Mouse (Mus musculus) kidney, embryonic 15.5 days (tissue): ENCODE data around the gene Cept1. TPM values are rescaled to one million over a fixed set of nuclear protein-coding genes. Genes with fewer than 3 reads are reported as not detected.
"Not testable (repeated sequence)": the region's sequence is repeated elsewhere in the genome, so short reads cannot be mapped to it uniquely, and the experiment has no call there.

ENCODE experiments used
- ATAC-seq: fragments of 200-750 bp; cut with Nextera tagmentation; replicated peaks from 2 replicates; pipeline ENCODE4 v1.8.0; 2017; ENCODE audit warnings: moderate TSS enrichment; ENCODE audit not compliant: low FRiP score
- H3K27ac ChIP-seq: fragments of 300-500 bp; sonication (generic); 2 replicates; pipeline ENCODE4 v1.5.1; 2015; ENCODE audit warnings: mild to moderate bottlenecking, inconsistent platforms
- H3K27me3 ChIP-seq: fragments of 300-500 bp; sonication (generic); 2 replicates; pipeline ENCODE4 v1.6.1; 2015; ENCODE audit warnings: inconsistent platforms
- H3K36me3 ChIP-seq: fragments of 300-500 bp; sonication (generic); 2 replicates; pipeline ENCODE4 v1.6.1; 2015; ENCODE audit warnings: inconsistent platforms
- H3K4me1 ChIP-seq: fragments of 300-500 bp; sonication (generic); 2 replicates; pipeline ENCODE4 v1.6.1; 2015; ENCODE audit warnings: inconsistent platforms
- H3K4me2 ChIP-seq: fragments of 300-500 bp; sonication (generic); 2 replicates; pipeline ENCODE4 v1.6.1; 2015; ENCODE audit warnings: moderate library complexity, mild to moderate bottlenecking, inconsistent platforms
- H3K4me3 ChIP-seq: fragments of 300-500 bp; sonication (generic); replicated peaks from 2 replicates; pipeline ENCODE4 v1.5.1; 2015; ENCODE audit warnings: mild to moderate bottlenecking, inconsistent platforms
- H3K9ac ChIP-seq: fragments of 300-500 bp; sonication (generic); 2 replicates; pipeline ENCODE4 v1.6.1; 2015; ENCODE audit warnings: mild to moderate bottlenecking, inconsistent platforms
- H3K9me3 ChIP-seq: fragments of 300-500 bp; sonication (generic); replicated peaks from 2 replicates; pipeline ENCODE4 v1.6.1; 2016; ENCODE audit warnings: inconsistent platforms
- WGBS: fragments of 180-500 bp; shearing (Covaris S2); methylation state at CpG from one replicate; pipeline ENCODE4 v1.1.7; 2015; ENCODE audit warnings: mixed read lengths; 5-methylcytosine and 5-hydroxymethylcytosine counted together
- polyA plus RNA-seq: library from polyadenylated mRNA; unstranded; fragments of >200 nt; fragmentation: Nextera tagmentation; extraction: Ambion mirVana; gene quantifications from 2 replicates; pipeline ENCODE4 v1.2.1, GENCODE M21; 2015

Gene Cept1
- polyA plus RNA-seq = 60.4 and 65.0 TPM in 2 replicates

GRCm38 (mm10) chr3:106547171-106547923 lies at the start of gene Cept1, which contains the start of gene Dram2:
Gene Cept1, minus strand, starts transcription at chr3:106547802.
Gene Dram2, plus strand, starts transcription at chr3:106547798.
- ATAC-seq = peak; percentile 97
- Histone ChIP-seq H3K27me3 (no peaks in the 10 kb centered on the region), H3K4me1 (peaks cover 23% of the 10 kb centered on the region), H3K4me3 (peak within 1 kb of the TSS; percentile 91), H3K27ac (peak within 1 kb of the TSS; percentile 99), H3K4me2 (peak within 1 kb of the TSS; percentile 59), H3K9ac (peak within 1 kb of the TSS; percentile 90), H3K36me3 (peaks cover 5% of the 10 kb centered on the region), H3K9me3 (no peaks in the 10 kb centered on the region)
- under 1% methylated on average over 61 of the region's 63 CpGs for WGBS

DNA sequence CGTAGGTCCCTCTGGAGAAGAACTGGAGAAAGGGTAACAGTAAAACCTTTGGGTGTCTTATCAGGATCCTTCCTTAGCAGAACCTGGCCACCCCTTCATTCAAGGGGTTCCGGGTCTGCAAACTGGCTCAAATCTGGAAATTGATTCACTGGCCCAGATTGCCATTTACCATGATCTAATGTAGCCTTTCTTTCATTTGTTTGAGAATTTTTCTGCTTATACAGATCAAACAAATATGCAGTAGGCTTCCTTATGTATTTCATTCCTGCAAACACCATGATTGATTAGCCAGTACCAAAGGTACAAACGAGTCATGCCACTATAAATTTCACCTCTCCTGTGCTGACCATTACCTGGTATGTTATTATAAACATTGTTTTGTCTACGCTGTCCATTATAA lies 46.0 kb upstream of the Cept1 start:
- H3K4me2 ChIP-seq, H3K36me3 ChIP-seq, H3K9ac ChIP-seq, H3K9me3 ChIP-seq, H3K4me3 ChIP-seq, H3K4me1 ChIP-seq, ATAC-seq, H3K27ac ChIP-seq, H3K27me3 ChIP-seq: not testable (repeated sequence)
- 82% methylated on average over 4 of the region's 4 CpGs for WGBS

- peaks cover 3% of the 10 kb centered on the region; the same call in 1 of the 2 replicates for H3K36me3 ChIP-seq
- no peak overlapping the region for H3K4me3 ChIP-seq
- H3K9me3 ChIP-seq = no peaks in the 10 kb centered on the region
- WGBS = 90% methylated on average over 2 of the region's 2 CpGs
- H3K4me2 ChIP-seq = no peak overlapping the region
- no peaks in the 10 kb centered on the region for H3K27me3 ChIP-seq
- H3K27ac ChIP-seq = no peak overlapping the region
- no peaks in the 10 kb centered on the region for H3K4me1 ChIP-seq
- no peak for ATAC-seq
- H3K9ac ChIP-seq = no peak overlapping the region
Measured at GRCm38 (mm10) chr3:106579296-106579695, 31.7 kb upstream of the Cept1 start.

- H3K4me1 ChIP-seq = no peaks in the 10 kb centered on the region
- H3K9me3 ChIP-seq = no peaks in the 10 kb centered on the region
- peaks cover 27% of the 10 kb centered on the region for H3K36me3 ChIP-seq
- H3K27me3 ChIP-seq = no peaks in the 10 kb centered on the region
- H3K27ac ChIP-seq = no peak overlapping the region
- WGBS = 85% methylated on average over 3 of the region's 3 CpGs
- H3K9ac ChIP-seq = no peak overlapping the region
- no peak overlapping the region for H3K4me3 ChIP-seq
- no peak overlapping the region for H3K4me2 ChIP-seq
- ATAC-seq = no peak
Measured at GRCm38 (mm10) chr3:106573191-106573590, 25.6 kb upstream of the Cept1 start.

DNA sequence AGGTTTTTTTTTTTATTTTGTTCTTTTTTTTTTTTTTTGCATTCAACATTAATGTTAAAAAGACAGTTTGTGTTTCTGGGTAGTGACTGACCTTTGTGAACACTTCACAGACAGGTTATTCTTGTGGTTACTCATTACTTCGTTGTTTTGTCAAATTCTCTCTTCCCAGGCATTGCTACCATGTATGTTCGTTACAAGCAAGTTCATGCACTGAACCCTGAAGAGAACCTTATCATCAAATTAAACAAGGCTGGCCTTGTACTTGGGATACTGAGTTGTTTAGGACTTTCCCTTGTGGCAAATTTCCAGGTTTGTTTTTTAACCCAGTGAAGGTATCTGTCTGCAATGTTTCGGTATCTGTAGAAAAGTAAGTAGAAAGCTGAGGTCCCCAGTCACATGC lies 18.3 kb upstream of the Cept1 start:
- no peak overlapping the region for H3K9ac ChIP-seq
- 83% methylated on average over 3 of the region's 3 CpGs for WGBS
- no peak for ATAC-seq

DNA sequence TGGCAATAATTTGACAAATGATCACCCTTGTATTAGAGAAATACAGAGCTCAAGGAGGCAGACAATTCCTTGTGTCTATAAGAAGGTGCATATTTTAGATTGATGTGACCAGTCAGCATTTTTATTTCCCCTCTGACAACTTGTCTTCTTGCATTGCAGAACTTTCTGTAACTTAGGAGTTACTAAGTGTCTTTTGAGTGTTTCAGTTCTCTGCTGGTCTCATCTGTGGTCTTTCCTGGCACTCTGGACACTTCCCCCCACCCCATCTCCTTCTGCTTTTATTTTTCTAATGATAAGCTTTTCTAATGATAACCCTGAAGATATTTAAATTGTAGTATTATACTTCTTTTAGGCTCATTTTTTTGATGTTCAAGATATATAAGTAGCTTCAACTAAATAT lies 10.7 kb upstream of the Cept1 start:
- Histone ChIP-seq H3K27me3 (no peaks in the 10 kb centered on the region), H3K9ac (no peak overlapping the region), H3K4me3 (no peak overlapping the region), H3K4me1 (no peaks in the 10 kb centered on the region), H3K9me3 (no peaks in the 10 kb centered on the region), H3K4me2 (no peak overlapping the region), H3K27ac (no peak overlapping the region), H3K36me3 (peaks cover 43% of the 10 kb centered on the region)
- ATAC-seq = no peak

More for the DNA sequence above, 18.3 kb upstream of the Cept1 start:
- H3K4me2 ChIP-seq = no peak overlapping the region
- H3K9me3 ChIP-seq = no peaks in the 10 kb centered on the region
- no peaks in the 10 kb centered on the region for H3K27me3 ChIP-seq
- no peaks in the 10 kb centered on the region for H3K4me1 ChIP-seq
- peaks cover 26% of the 10 kb centered on the region for H3K36me3 ChIP-seq
- H3K27ac ChIP-seq = no peak overlapping the region
- no peak overlapping the region for H3K4me3 ChIP-seq

GRCm38 (mm10) chr3:106555743-106556250 lies 8.2 kb upstream of the Cept1 start:
- Histone ChIP-seq H3K4me2 (no peak overlapping the region), H3K9ac (no peak overlapping the region), H3K27ac (no peak overlapping the region), H3K27me3 (no peaks in the 10 kb centered on the region), H3K9me3 (no peaks in the 10 kb centered on the region), H3K4me3 (no peak overlapping the region), H3K4me1 (no peaks in the 10 kb centered on the region), H3K36me3 (peaks cover 48% of the 10 kb centered on the region)
- 92% methylated on average over 3 of the region's 3 CpGs for WGBS
- no peak for ATAC-seq

DNA sequence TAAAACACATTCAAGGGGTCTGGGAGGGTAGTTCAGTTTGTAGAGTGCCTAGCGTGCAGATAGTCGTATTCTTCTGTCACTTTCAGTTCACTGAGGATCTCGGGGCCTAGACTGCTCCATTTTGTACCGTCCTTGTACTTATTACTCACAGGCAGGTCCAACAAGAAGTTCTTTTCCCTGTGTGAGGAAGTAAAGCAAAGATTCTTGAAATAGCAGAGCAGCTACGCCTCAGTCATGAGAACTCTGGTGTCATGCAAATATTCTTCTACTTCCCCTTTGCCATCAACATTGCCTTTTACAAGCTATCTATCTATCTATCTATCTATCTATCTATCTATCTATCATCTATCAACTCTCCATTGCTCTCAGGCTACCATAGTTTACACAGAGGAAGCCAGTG lies 5.8 kb upstream of the Cept1 start:
- H3K36me3 ChIP-seq = peaks cover 43% of the 10 kb centered on the region
- peaks cover 10% of the 10 kb centered on the region; the same call in 1 of the 2 replicates for H3K4me1 ChIP-seq
- no peaks in the 10 kb centered on the region for H3K9me3 ChIP-seq
- H3K4me3 ChIP-seq = no peak overlapping the region
- H3K27ac ChIP-seq = no peak overlapping the region
- H3K9ac ChIP-seq = no peak overlapping the region
- H3K27me3 ChIP-seq = no peaks in the 10 kb centered on the region
- 93% methylated on average over 5 of the region's 5 CpGs for WGBS
- no peak for ATAC-seq
- no peak overlapping the region for H3K4me2 ChIP-seq

DNA sequence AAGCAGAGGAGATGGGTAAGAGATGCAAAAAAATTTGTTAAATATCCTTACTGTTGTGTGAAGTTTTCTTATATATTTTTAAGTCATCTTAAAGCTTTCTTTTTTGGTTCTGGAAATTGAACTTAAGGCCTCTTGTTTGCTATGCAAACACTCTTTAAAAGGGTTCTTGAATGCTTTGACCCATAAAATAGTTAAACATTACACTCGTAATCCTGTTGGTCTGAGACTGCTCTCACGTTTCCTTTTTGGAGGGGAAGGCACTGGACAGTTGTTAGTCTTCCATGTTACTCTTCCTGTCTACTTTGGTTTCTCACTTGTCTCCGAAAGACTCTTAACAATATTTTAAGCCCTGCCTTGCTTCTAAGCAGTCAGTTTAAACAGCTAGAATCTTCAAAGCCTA lies 1.4 kb upstream of the Cept1 start:
- Histone ChIP-seq H3K27me3 (no peaks in the 10 kb centered on the region), H3K9me3 (no peaks in the 10 kb centered on the region), H3K9ac (no peak overlapping the region), H3K4me2 (peak overlapping the region; percentile 59), H3K27ac (no peak overlapping the region), H3K4me1 (peaks cover 23% of the 10 kb centered on the region), H3K4me3 (peak overlapping the region; percentile 91), H3K36me3 (peaks cover 17% of the 10 kb centered on the region)
- 8% methylated on average over 3 of the region's 3 CpGs for WGBS
- ATAC-seq = no peak

GRCm38 (mm10) chr3:106547924-106548539 lies 430 bp upstream of the Cept1 start:
- Histone ChIP-seq H3K9ac (peak overlapping the region; percentile 90), H3K4me2 (peak overlapping the region; percentile 59), H3K27me3 (no peaks in the 10 kb centered on the region), H3K4me3 (peak overlapping the region; percentile 91), H3K27ac (peak overlapping the region; percentile 99), H3K36me3 (peaks cover 8% of the 10 kb centered on the region), H3K9me3 (no peaks in the 10 kb centered on the region), H3K4me1 (peaks cover 23% of the 10 kb centered on the region)
- under 1% methylated on average over 27 of the region's 27 CpGs for WGBS
- ATAC-seq = peak; percentile 64

DNA sequence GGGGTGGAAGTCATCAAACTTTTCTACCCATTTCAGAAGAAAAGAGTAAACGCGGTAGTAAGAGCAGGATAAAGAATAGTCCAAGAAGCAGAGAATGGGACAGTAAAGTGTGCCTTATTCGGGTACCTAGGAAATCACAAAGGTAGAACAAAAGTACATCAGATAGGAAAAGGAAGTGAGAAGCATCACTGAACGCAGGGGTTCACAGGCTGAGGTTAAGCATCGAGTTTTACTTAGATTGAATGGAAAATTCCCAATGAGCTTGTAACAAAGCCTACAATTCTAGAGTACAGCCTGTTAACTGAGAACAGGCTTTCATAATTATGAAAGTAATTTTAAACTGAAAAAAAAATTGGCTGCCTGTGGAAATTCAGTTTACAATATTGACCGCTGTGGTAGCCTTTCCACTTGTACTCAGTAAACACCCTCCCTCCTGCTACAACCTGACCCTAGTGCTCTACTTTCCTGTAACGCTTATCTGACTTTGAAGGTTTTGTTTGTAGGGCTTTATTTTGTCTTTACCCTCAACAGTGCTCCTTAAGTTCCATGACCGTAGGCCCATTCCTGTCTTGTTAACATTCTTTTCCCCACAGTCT lies 2.8 kb downstream of the Cept1 start:
- 70% methylated on average over 8 of the region's 8 CpGs for WGBS
- Histone ChIP-seq H3K27me3 (no peaks in the 10 kb centered on the region), H3K4me1 (peaks cover 19% of the 10 kb centered on the region), H3K36me3 (no peaks in the 10 kb centered on the region), H3K4me2 (no peak overlapping the region), H3K9ac (no peak overlapping the region), H3K27ac (0 out of 2 replicates have a peak overlapping the region, but pooled peaks have one; percentile 16), H3K4me3 (no peak overlapping the region), H3K9me3 (no peaks in the 10 kb centered on the region)
- ATAC-seq = no peak

DNA sequence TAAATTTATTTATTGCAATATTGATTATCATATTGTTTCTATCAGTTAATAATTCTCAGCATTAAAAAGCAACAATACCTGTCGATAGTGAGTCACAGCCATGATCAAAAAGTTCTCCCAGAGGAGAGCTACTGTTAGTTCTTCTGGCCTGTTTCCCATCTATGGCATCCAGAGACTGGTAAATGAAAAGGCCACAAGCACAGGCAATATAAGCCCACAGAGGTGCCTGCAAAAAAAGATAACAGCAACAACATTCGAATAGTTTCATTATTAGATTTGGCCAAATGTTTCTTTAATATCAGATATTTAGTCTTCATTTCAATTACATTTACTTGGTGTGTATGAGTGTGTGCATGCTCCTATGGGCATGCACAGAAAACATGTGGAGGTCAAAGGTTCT lies 14.3 kb downstream of the Cept1 start:
- WGBS = 94% methylated on average over 2 of the region's 2 CpGs
- H3K36me3 ChIP-seq = peaks cover 21% of the 10 kb centered on the region
- H3K9ac ChIP-seq = no peak overlapping the region
- no peaks in the 10 kb centered on the region for H3K27me3 ChIP-seq
- H3K9me3 ChIP-seq = no peaks in the 10 kb centered on the region
- H3K4me3 ChIP-seq = no peak overlapping the region
- no peak overlapping the region for H3K27ac ChIP-seq
- no peak for ATAC-seq
- H3K4me1 ChIP-seq = no peaks in the 10 kb centered on the region
- no peak overlapping the region for H3K4me2 ChIP-seq
